Mouse (Mus musculus): ENCODE data around the gene Zdhhc21.

The Zdhhc21 gene

DNA sequence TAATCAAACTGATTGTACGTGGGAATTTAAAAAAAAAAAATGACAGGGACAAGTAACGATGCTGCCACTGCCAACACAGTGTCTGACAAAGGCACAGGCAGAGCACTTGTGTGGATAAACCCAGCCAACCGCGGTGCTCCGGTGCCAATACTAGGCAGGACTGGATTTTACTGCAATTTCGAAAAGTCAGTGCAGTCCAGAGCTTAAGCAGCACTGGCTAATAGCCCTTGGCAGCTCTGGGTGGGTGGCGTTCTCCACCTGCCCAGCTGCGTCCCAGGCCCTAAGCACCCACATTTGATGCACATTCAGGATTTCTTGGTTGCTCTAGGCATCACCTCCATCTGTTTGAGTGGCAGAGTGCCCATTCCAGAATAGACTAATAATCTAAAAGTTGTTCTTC is 3.6 kb upstream of the Zdhhc21 start:
- DNase-seq: no peak

DNA sequence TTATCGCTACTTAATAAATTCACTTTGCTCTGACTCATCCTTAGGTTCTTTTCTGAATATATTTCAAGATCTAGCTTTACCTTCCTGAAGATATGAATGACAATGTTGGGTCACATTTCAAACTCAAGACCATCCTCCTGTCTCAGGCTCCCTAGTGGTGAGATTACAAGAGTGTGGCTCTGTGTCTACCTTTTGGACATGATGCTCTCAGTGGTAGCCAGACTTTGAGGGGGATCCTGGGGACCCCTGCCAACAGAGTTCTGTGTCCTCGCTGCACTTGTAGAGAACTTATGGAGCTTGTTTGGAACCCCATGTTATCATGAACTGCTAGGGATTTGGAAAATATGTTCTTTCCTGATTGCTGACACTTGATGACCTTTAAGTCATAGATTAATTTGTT is 1.7 kb upstream of the Zdhhc21 start:
- no peak for DNase-seq

DNA sequence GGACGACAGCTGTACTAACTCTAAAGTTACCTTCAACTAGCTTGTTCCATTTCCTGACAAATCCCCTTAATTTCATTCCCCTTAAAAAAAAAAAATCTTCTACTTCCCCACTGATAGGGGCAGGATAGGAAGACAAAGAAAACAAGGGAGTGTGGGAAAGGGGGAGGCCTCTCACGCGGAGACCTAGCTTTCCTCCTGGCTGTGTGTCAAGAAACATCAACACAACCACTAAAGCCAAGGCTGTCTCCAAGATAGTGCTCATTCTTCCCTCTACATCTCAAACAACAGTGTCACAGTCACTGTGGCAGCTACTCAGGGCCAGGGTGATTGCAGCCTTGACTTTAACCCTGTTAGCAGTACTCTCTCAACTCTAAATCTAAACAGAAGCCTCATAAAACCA is 808 bp upstream of the Zdhhc21 start:
- no peak for DNase-seq

DNA sequence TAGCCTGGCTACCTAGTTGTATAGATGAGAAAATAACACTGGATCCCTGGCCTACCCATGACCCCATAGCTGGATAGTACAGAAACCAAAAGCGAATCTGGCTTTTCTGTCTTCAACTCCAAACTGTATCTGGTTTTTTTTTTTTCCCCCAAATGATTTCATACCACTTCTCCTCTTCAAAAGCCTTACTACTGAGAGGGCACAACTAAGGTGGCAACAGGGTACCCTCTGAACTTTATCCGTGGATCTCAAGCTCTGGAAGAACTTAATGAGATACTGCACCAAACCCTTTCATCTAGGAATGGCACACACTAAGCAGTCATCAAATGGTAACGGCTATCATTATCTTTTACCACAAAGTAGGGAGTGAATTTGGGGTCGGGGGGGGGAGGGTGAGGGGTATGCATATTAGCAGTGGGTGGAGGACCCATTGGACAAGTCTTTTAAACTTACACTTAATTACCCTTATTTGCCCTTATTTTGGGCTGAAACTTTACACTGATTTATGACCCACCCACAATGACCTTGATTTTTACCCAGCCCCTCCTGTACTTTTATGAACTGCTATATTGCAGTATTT is 1.2 kb downstream of the Zdhhc21 start:
- no peak for DNase-seq

DNA sequence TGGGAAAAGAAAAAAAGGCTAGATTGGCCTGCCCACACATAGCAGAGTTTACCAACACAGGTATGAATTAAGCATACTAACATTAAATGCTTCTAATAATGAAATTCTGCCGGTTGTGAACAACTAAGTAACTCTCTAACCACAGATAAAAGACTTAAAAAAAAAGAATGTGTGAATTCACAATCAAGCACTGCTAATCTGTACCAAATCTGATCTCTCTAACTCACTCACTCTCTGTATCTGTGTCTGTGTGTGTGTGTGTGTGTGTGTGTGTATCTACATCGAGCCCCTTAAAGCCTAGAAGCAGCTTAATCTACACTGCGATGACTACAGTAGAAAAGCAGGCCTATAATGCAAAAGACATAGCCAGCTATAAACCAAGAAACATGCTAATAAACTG is 2.8 kb downstream of the Zdhhc21 start:
- no peak for DNase-seq

DNA sequence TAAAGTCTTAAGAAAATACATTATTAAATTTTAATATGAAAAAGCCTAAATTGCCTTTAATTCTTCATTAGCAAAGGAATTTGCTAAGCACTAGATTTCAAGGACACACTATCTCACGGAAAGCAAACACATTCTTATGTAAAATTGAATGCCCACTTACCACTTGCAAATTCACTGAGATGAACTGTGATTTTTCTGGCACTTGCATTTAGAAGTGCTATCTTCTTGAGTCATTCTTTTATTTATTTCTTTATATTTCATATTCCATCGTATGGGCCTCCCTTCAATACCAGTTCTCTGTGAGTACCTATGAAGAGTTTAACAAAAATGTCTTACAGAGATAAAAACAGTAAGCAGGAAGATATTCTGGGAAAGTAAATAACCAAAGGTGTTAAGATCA is 5.9 kb downstream of the Zdhhc21 start:
- DNase-seq: no peak

DNA sequence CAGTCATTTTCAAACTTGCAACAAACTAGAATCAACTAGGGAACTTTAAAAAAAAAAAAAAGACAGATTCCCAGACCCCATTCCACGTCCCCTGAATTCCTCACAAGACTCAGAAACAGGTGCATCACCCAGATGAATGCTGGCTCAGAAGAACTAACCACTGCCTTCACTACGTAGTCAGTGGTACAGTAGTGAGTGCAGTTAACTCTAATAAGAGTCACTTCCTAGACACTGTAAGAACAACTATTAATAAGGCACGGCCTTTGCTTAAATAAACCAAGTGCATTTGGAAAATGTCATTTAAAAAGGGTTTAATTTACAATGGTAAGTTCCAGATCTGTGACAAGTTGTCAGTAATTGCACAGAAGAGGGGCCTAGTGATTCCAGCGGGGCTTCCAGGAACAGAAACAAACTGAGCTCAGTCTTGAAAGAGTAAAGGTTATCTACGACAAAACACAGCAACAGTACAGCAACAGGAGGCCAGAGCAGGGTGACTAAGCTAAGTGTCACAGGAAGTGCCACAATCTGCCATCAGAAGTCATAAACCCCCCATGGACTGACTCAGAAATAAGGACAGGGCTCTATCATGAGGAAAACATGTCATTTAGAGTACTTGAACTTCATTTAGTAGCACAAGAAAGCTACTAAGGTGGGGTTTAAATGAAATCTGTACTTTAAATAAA is 11.1 kb downstream of the Zdhhc21 start:
- no peak for DNase-seq

DNA sequence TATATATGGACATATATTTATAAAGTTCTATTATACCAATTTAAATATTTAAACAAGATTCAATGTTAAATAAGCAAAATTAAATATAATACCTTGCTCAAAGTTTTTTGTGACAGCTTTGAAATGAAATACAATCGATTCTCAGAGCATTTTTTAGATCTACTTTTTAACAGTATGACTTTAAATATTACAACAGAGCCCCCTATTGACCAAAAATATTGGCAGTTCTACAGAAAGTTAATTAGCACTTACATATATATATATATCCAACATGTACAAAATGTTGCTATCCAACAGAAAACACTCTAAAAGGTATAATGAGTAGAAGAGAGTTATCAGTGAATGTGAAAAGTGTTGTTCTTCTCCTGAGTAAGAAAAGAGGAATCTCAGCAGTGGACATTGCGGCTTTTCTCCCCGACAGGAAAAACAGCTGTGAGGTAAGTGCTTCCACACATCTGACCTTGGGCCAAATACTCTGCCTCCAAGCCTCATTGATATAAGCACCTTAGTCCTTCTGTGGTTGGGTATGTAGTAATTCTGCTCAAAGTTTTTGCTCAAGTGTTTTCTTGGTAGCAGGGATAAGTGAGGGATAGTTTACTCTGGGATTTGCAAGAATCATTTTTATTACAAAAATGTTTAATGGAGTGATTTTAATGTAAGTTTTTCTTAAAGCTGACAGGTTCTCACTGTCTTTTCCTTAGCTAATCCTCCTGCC is 22.1 kb downstream of the Zdhhc21 start:
- DNase-seq: no peak

DNA sequence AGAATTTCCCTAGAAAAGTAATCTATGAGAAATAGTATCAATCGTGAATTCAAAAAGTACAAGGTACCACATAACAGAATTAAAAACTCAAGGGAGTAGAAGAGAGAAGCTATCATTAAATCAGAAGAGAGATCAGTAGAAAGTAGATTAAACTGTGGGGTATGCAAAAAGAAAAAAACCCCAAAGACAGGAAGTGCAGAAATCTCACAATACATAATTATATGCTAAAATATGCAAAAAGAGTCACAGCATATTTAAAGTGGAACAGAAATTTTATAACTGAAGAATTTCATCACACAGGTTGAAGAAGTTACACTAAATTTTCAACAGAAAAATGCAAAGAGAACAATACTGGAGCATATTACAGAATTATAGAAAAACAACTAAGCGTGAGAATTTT is 28.6 kb downstream of the Zdhhc21 start:
- DNase-seq: no peak

DNA sequence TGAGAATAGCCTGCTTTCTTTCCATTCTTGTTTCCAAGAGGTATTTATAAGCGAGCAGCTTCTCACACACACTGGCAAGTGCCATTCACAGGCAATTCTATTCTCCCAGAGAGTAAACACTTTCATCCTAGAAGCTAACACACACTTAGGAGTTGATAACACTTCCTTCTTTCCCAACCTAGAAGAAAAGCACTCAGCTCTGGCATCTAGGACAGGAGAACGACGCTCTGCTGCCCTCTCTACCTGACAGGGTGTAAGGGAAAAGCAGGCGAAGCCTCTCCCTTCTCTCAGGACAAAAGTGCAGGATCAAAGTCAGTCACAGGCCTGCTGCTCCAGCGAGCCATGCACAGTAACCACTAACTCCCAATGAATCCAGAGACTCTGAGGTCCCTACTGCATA is 30.3 kb downstream of the Zdhhc21 start:
- no peak for DNase-seq

DNA sequence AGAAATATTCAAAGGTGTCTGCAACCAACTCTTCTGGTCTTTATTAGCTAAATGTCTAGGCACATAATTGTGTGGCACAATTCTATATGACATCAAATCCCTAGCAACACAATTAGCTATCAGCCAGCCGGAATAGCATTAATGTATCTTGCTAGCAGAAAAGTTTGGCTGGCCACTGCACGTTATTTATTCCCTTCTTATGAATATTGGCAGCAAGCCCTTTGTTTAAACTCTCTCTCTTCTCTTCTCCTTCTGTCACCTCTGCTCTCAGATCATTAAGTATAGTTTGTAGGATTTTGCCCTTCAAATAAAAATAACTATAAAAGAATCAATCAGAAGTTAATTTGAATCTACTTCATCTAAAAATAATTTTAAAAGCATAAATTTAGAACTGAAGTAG is 32.8 kb downstream of the Zdhhc21 start:
- no peak for DNase-seq

DNA sequence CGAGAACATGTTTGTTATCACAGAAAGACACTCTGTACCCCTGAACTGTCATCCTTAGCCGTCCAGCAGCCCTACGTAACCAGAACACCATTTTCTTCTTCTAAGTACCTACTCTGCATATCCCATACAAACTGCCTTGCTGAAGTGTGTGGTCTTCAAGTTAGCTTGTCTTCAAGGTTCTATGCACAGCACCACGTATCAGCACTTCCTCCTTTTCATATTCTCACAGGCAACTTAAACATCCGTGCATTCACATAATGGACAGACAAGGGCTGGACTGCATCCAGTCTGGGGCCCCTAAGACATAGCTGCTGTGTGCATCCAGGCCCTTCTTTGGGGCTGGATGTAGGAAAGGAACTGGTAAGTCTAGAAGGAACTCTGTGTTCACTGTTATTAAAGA is 41.9 kb downstream of the Zdhhc21 start:
- no peak for DNase-seq

DNA sequence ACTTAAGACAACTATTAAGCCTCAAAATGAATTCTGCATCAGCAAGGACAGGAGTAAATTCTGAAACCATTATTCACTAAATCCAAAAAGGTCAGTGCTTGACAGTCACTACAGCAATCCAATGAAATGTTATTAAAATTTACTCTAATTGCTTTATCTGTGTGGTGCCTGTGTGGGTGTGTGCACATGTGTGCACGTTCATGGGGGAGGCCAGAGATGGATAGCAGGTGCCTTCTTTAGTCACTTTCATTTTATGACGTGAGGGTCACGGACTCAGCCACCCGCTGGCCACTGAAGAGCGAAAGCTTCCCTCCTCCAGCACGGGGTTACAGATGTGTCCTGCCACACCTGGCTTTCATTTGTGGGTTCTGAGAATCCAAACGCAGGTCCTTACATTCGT is 43.4 kb downstream of the Zdhhc21 start:
- no peak for DNase-seq

DNA sequence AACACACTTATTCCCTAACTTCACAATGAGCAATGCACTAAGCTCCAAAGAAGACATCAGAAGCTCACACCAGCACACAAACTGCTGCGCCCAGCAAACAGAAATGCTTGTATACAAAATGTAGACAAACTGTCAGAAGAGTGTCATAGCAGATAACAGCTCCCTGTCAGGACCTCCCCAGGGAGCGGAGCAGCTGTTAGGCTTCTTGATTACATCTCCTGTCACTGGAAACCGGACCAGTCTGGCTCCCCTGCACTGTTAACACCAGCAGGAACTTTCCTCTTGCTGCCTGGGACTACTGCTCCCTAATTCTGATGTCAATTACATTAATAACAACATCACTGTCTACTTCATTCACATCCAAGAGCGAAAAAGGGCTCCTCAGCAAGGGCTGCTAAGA is 44.5 kb downstream of the Zdhhc21 start:
- no peak for DNase-seq

DNA sequence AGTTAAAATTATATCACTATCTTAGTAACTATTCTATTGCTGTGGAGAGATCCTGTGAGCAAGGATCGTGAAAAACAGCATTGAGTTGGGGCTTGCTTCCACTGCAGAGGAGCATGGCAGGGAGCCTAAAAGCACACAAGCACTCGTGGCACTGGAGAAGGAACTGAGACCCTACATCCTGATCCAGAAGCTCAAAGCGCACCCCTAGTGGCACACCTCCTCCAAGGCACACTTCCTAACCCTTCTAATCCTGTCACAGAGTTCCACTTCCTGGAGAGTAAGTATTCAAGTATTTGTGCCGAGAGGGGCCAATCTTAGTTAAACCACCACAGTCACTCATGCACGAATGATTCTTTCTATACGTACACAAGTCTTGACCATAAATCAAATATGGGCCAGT is 46.4 kb downstream of the Zdhhc21 start:
- no peak for DNase-seq

DNA sequence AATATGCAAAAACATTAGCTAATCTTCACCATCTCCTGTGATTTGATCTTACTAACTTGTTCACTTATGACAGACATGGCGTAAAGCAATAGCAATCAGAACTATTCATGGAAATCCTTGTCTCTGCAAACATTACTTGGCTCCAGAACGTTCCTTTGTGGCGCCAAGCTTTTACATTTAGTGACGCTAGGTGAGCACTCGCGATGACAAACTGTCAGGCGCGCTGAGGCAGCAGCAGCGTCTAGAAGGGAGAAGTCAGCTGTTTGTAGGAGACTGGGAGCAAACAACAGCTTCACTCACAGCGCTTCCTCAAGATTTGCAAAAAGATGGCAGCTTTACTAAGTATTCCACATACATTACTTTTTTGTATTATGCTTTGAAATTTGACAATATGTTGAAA is 51.9 kb downstream of the Zdhhc21 start:
- no peak for DNase-seq

DNA sequence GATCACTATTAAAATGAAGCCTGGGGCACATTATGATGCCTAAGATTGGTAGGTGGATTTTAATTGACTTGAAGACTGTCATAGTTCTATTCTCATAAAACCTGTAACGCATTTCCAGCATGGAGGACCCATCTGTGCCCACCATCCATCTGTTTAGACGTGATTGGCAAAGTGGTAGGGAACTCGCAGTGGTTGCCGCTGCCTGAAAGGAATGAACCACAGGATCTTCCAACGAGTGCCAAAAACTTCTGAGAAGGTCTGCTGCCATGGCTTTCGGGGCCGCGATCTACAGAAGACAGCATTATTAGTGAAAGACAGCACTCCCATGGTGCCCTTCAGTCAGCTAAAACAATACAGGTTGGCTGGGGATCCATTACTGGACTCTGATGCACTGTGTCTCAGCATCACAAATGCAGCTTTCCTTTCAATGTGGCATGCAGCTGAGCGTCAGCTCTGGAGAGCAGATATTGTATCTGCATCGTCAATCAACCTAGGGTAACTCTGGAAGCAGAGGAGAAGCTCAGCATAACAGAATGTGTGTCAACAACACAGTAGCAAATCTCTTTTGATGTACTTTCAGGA is 53.5 kb downstream of the Zdhhc21 start:
- DNase-seq: no peak

DNA sequence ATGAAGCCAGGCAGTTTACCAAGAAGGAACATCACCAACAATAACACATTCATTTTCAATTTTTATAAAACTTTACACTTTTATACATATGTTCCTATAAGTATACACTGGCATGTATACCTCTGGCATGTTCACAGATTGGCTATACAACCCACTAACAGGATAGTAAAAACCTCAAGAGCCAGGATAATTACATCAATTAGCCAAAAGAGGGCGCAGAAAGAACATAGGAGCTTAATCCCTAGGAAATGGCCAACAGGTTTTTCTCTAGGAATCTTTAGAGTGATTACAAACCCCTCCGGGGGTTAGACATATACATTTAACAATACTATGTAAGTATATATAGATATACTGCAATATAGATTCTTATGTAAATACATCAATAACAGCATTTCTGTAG is 55.7 kb downstream of the Zdhhc21 start:
- no peak for DNase-seq

DNA sequence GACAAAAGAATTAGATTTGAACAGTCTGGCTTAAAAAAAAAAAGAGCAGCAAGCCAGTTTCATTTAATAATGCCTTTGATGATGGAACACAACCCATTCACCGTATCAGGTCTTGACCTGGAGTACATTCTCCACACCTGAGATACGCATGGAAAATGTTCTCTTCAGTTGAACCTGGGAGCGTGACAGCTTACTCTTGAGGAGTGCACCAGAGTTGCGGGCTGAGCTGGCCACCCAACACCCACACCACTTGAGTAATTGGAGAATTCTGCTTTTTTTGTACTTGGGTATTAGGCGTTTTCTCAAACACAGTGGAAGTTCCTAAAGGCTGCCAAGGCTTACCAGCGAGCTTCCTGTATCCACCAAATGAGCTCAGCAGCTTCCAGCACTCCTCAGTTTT is 66.2 kb downstream of the Zdhhc21 start:
- no peak for DNase-seq

DNA sequence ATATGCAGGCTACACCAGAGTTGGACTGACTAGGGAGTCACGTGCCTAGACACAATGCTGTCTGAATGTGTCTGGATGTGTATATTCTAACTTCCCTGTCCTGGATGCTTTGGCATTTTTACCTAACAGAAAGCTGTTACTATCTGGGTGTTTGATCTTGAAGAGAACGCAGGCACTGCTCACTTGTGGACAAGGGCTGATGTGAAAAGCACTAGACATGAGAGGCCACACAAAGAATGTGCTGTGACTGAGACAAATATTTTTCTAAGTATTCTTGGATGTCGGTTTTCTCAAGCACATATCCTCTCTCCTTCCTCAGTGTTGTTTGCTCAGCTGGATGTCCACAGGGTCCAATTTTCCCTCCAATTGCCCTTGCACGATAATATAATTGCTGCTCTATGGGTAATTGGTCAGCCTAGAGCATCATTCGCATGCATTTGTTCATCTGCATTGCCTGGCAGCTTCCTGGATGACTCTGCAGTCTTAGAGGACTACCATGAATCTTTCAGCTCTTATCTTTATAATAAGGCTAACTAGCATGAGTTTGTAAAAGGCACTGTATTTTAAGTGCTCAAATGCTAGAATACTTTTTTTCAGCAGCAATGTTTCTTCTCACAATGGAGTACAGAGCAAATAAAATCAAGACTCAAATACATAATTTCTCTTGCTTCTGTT is 66.7 kb downstream of the Zdhhc21 start:
- DNase-seq: no peak

DNA sequence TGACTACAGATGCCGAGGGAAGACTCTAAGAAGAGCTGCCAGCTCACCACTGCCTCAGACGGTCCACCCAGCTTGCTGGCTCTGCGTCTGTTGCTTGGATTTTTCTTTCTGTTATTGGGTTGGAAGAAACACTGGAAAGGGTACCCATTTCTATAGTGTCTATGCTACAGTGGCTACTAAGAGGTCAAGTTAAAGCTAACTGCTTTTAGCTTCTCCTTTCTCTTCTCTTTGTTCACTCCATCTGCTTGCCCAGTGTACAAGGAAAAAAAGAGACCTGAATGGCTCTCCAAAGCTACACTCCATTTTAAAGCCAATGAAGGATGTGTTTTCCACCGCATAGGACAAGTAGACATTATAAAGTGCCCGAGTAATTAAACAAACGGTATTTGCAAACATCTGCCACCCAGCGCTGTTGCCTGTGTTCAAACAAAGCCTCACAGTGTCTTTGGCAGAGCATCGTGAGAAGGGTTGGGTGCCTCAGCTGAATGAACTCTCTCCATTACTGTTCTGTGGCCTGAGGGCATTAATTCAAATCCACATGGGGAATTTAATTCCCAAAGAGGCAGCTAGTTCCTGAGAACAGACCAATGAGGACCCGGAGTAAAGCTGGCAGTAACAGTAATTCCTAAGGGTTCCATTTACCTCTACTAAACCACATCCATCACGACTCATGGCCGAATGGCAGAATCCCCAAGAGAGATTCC is 94.1 kb downstream of the Zdhhc21 start:
- DNase-seq: no peak

DNA sequence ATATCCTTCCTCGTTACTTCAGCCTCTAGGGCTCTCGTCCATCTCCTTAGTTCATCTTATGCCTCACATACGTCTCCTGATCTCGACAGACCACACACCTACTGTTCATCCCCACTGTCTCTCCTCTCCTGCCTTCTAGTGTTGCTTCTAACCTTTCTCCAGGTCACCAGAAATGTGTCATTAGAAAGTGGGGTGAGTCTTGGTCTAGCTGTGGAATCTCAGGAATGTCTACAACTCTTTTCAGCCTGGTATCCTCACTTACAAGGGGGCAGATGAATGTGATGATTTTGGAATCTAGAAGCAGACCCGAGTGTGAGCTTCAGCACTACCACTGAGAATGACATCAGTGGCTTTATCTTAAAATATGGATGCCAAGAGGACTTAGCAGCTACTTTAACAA is 96.2 kb downstream of the Zdhhc21 start:
- no peak for DNase-seq

Measured in cerebellum, adult 11 months (tissue).